Comparison of ENCODE assay signal across 24 mouse cellular contexts in genomic region chr10:72667856-72668255, GRCm38 (mm10). TPM values are rescaled to one million over a fixed set of nuclear protein-coding genes. Genes with fewer than 3 reads are reported as not detected.
DNase-seq lines count a peak whose midpoint lies in the region; ATAC-seq and TF ChIP-seq lines count a peak whose summit lies in the region.
"Had no signal": no experiment of that assay in that cellular context is flagged by ENCODE, and none has a peak within 500 bp of the region (broad histone marks: within the 10 kb centered on the region; RNA-seq: fewer than 3 reads in every experiment).

No protein-coding gene starts in this region.

- no peaks in the 10 kb centered on the region for H3K27me3 ChIP-seq in kidney, adult 2 months (replicated peaks; ENCODE audit: control insufficient read depth, insufficient read depth, low read length)
- H3K27me3 ChIP-seq: heart, embryonic 15.5 days; hindbrain, embryonic 13.5 days; midbrain, embryonic 12.5 days; stomach, embryonic 15.5 days had no signal

- TF ChIP-seq CTCF in kidney, adult 2 months (conservative IDR thresholded peaks at IDR 0.05; ENCODE audit: insufficient read depth, insufficient read length, low read depth, low read length), result no peak

- H3K36me3 ChIP-seq in kidney, adult 2 months (ENCODE audit: control insufficient read depth, insufficient read depth, low read length), result peaks cover 2% of the 10 kb centered on the region; the same call in 1 of the 2 replicates

- H3K4me3 ChIP-seq in kidney, adult 2 months (ENCODE audit: insufficient read depth, low read depth, low read length), result no peak overlapping the region
- H3K4me3 ChIP-seq: forebrain, embryonic 10.5 days; heart, embryonic 15.5 days; hindbrain, embryonic 13.5 days; limb, embryonic 10.5 days; midbrain, embryonic 12.5 days; stomach, embryonic 15.5 days had no signal

- no peaks in the 10 kb centered on the region for H3K4me1 ChIP-seq in kidney, adult 2 months (ENCODE audit: control insufficient read depth, insufficient read depth, low read length)
- H3K4me1 ChIP-seq: forebrain, embryonic 10.5 days; hindbrain, embryonic 13.5 days; limb, embryonic 10.5 days; midbrain, embryonic 12.5 days; stomach, embryonic 15.5 days had no signal

- no peak overlapping the region for H3K27ac ChIP-seq in kidney, adult 2 months (ENCODE audit: insufficient read depth, low read depth, low read length)
- H3K27ac ChIP-seq: forebrain, embryonic 10.5 days; heart, embryonic 15.5 days; hindbrain, embryonic 13.5 days; kidney, postnatal 0 days; limb, embryonic 10.5 days; midbrain, embryonic 12.5 days; stomach, embryonic 15.5 days had no signal

- no peak for DNase-seq in frontal cortex, postnatal 25 days (ENCODE audit: low spot score in 2 of 2)
- DNase-seq in left cerebral cortex, adult 18-20 months (ENCODE audit: low spot score in 2 of 2), result peak; percentile 25 to 49
- DNase-seq in left cerebral cortex, adult 11 months (ENCODE audit: low spot score), result no peak
- DNase-seq in right cerebral cortex, postnatal 10 days (ENCODE audit: low spot score in 2 of 2), result peak; percentile 25 to 56
- DNase-seq in right cerebral cortex, postnatal 14 days, result no peak
- no peak for DNase-seq in kidney, adult 2 months
- DNase-seq: cerebellum, adult 11-12 months; cerebellum, postnatal 10 days; heart, postnatal 36 days; kidney, adult 11 months; liver; liver, postnatal 0 days; thymus, adult 18-20 months; thymus, postnatal 36 days had no signal

- TF ChIP-seq POLR2A in kidney, adult 2 months (IDR thresholded peaks at IDR 0.05; ENCODE audit: low read depth, low read length), result no peak

- ATAC-seq in frontal cortex, adult (ENCODE audit: low TSS enrichment), result peak; percentile 89
- ATAC-seq: forebrain, embryonic 16.5 days; liver, postnatal 0 days; lung, postnatal 0 days had no signal

- 93% methylated on average over 5 of the region's 5 CpGs for WGBS in kidney, adult 2 months

RNA-seq across cellular contexts. Expression of gene Zwint, which starts 13.2 kb away (rescaled TPM):
- 1,000 to 10,000 TPM in 1 of 2 experiments, 100 to 1,000 TPM in 1; 988 to 1,092 TPM for total RNA-seq in left cerebral cortex, adult 18-20 months (2021)
- 76.3 and 93.3 TPM in 2 replicates for polyA plus RNA-seq in kidney, adult 2 months (2012; rRNA removed)

Comparison
In these comparisons a context has a peak if more than half of its experiments do, and no peak if none do; other contexts are left out.
1. DNase-seq: peak in left cerebral cortex, adult 18-20 months (2 of 2) and right cerebral cortex, postnatal 10 days (2 of 2); none in frontal cortex, postnatal 25 days (0 of 2), left cerebral cortex, adult 11 months (single experiment), right cerebral cortex, postnatal 14 days (single experiment) and kidney, adult 2 months (single experiment).